Mouse (Mus musculus): ENCODE measurements at regions not wholly inside any gene's neighbourhood (a gene's known extent, or its start where the extent isn't known, plus 50 kb on each side); places are given as distances from the start of the nearest gene placed in this dataset.

- no peak for DNase-seq (ENCODE audit: low spot score)
Observed at GRCm38 (mm10) chr1:105206216-105206615, 150.3 kb downstream of the Rnf152 start.

- no peak for DNase-seq (ENCODE audit: low spot score)
Observed at GRCm38 (mm10) chr1:105199305-105199704, 157.2 kb downstream of the Rnf152 start.

- no peak for DNase-seq (ENCODE audit: low spot score)
Observed at GRCm38 (mm10) chr1:105191126-105191525, 165.4 kb downstream of the Rnf152 start.

GRCm38 (mm10) chr1:105188920-105189266 is 167.6 kb downstream of the Rnf152 start:
- no peak for DNase-seq (ENCODE audit: low spot score)

- DNase-seq (ENCODE audit: low spot score) = no peak
Observed at GRCm38 (mm10) chr1:105188210-105188919, 168.1 kb downstream of the Rnf152 start.

GRCm38 (mm10) chr1:105184470-105184869 is 172.0 kb downstream of the Rnf152 start:
- DNase-seq (ENCODE audit: low spot score) = no peak

GRCm38 (mm10) chr1:105179371-105179823 is 177.1 kb downstream of the Rnf152 start:
- DNase-seq (ENCODE audit: low spot score) = peak; percentile 29

GRCm38 (mm10) chr1:105178773-105179172 is 177.7 kb downstream of the Rnf152 start:
- no peak for DNase-seq (ENCODE audit: low spot score)

GRCm38 (mm10) chr1:105177938-105178337 is 178.6 kb downstream of the Rnf152 start:
- no peak for DNase-seq (ENCODE audit: low spot score)

GRCm38 (mm10) chr1:105177015-105177762 is 179.3 kb downstream of the Rnf152 start:
- no peak for DNase-seq (ENCODE audit: low spot score)

- no peak for DNase-seq (ENCODE audit: low spot score)
Observed at GRCm38 (mm10) chr1:105170979-105171378, 185.5 kb downstream of the Rnf152 start.

- no peak for DNase-seq (ENCODE audit: low spot score)
Observed at GRCm38 (mm10) chr1:105170114-105170506, 186.4 kb downstream of the Rnf152 start.

- no peak for DNase-seq (ENCODE audit: low spot score)
Observed at GRCm38 (mm10) chr1:105169455-105170113, 186.9 kb downstream of the Rnf152 start.

GRCm38 (mm10) chr1:105168808-105169207 is 187.7 kb downstream of the Rnf152 start:
- DNase-seq (ENCODE audit: low spot score) = no peak

- no peak for DNase-seq (ENCODE audit: low spot score)
Observed at GRCm38 (mm10) chr1:105157459-105158124, 198.9 kb downstream of the Rnf152 start.

GRCm38 (mm10) chr1:105152175-105152828 is 204.2 kb downstream of the Rnf152 start:
- DNase-seq (ENCODE audit: low spot score) = no peak

GRCm38 (mm10) chr1:105151466-105151846 is 205.1 kb downstream of the Rnf152 start:
- no peak for DNase-seq (ENCODE audit: low spot score)

- DNase-seq (ENCODE audit: low spot score) = no peak
Observed at GRCm38 (mm10) chr1:105150624-105151465, 205.7 kb downstream of the Rnf152 start.

GRCm38 (mm10) chr1:105148792-105149191 is 207.7 kb downstream of the Rnf152 start:
- DNase-seq (ENCODE audit: low spot score) = no peak

GRCm38 (mm10) chr1:105148048-105148447 is 208.5 kb downstream of the Rnf152 start:
- DNase-seq (ENCODE audit: low spot score) = no peak

GRCm38 (mm10) chr1:105123936-105124335 is 232.6 kb downstream of the Rnf152 start:
- no peak for DNase-seq (ENCODE audit: low spot score)

Measured in ovary, postnatal 14 days (tissue).